Mouse (Mus musculus) midbrain, embryonic 15.5 days (tissue): ENCODE data around the gene Ccdc9b. TPM values are rescaled to one million over a fixed set of nuclear protein-coding genes. Genes with fewer than 3 reads are reported as not detected.

Experiments used
- ATAC-seq: fragments of 200-750 bp; cut with Nextera tagmentation; replicated peaks from 2 replicates; pipeline ENCODE4 v1.8.0; 2017; ENCODE audit warnings: moderate TSS enrichment
- H3K27ac ChIP-seq: fragments of 300-500 bp; sonication (generic); 2 replicates; pipeline ENCODE4 v1.5.1; 2015; ENCODE audit warnings: mild to moderate bottlenecking, inconsistent platforms
- H3K27me3 ChIP-seq: fragments of 300-500 bp; sonication (generic); replicated peaks from 2 replicates; pipeline ENCODE4 v1.6.1; 2015; ENCODE audit warnings: inconsistent platforms
- H3K36me3 ChIP-seq: fragments of 300-500 bp; sonication (generic); replicated peaks from 2 replicates; pipeline ENCODE4 v1.6.1; 2015; ENCODE audit warnings: inconsistent platforms
- H3K4me1 ChIP-seq: fragments of 300-500 bp; sonication (generic); 2 replicates; pipeline ENCODE4 v1.6.1; 2015; ENCODE audit warnings: inconsistent platforms
- H3K4me2 ChIP-seq: fragments of 300-500 bp; sonication (generic); 2 replicates; pipeline ENCODE4 v1.6.1; 2015; ENCODE audit warnings: inconsistent platforms, mild to moderate bottlenecking, moderate library complexity
- H3K4me3 ChIP-seq: fragments of 300-500 bp; sonication (generic); 2 replicates; pipeline ENCODE4 v1.5.1; 2015; ENCODE audit warnings: mild to moderate bottlenecking, inconsistent platforms
- H3K9ac ChIP-seq: fragments of 300-500 bp; sonication (generic); 2 replicates; pipeline ENCODE4 v1.6.1; 2015; ENCODE audit warnings: mild to moderate bottlenecking, inconsistent platforms
- H3K9me3 ChIP-seq: fragments of 300-500 bp; sonication (generic); 2 replicates; pipeline ENCODE4 v1.6.1; 2016; ENCODE audit warnings: inconsistent platforms
- WGBS: fragments of 180-500 bp; shearing (Covaris S2); methylation state at CpG from one replicate; pipeline ENCODE4 v1.1.7; 2015; ENCODE audit warnings: mixed read lengths; 5-methylcytosine and 5-hydroxymethylcytosine counted together
- polyA plus RNA-seq: library from polyadenylated mRNA; unstranded; fragments of >200 nt; fragmentation: Nextera tagmentation; extraction: Ambion mirVana; gene quantifications from 2 replicates; pipeline ENCODE4 v1.2.1, GENCODE M21; 2015

Ccdc9b gene
- polyA plus RNA-seq, 1 experiment from 2014 or later = 2.1 TPM

- H3K9me3 ChIP-seq = no peaks in the 10 kb centered on the region
- peaks cover 8% of the 10 kb centered on the region; the same call in 1 of the 2 replicates for H3K4me1 ChIP-seq
- H3K4me2 ChIP-seq = peak overlapping the region; percentile 24; the same call in 1 of the 2 replicates
- H3K27me3 ChIP-seq = peaks cover 5% of the 10 kb centered on the region; the same call in 1 of the 2 replicates
- WGBS = 48% methylated on average over 12 of the region's 12 CpGs
- no peak; the same call in 1 of the 2 replicates for ATAC-seq
- peaks cover 50% of the 10 kb centered on the region for H3K36me3 ChIP-seq
- no peak overlapping the region for H3K9ac ChIP-seq
- H3K4me3 ChIP-seq = no peak overlapping the region
- no peak overlapping the region for H3K27ac ChIP-seq
Observed at GRCm38 (mm10) chr2:118790221-118790550, 27.7 kb upstream of the Ccdc9b start.

- no peak overlapping the region for H3K4me3 ChIP-seq
- H3K27me3 ChIP-seq = peaks cover 5% of the 10 kb centered on the region; the same call in 1 of the 2 replicates
- no peak overlapping the region for H3K4me2 ChIP-seq
- no peak overlapping the region for H3K9ac ChIP-seq
- peaks cover 8% of the 10 kb centered on the region; the same call in 1 of the 2 replicates for H3K4me1 ChIP-seq
- 89% methylated on average over 11 of the region's 11 CpGs for WGBS
- no peak for ATAC-seq
- no peak overlapping the region for H3K27ac ChIP-seq
- peaks cover 50% of the 10 kb centered on the region for H3K36me3 ChIP-seq
- H3K9me3 ChIP-seq = no peaks in the 10 kb centered on the region
Observed at GRCm38 (mm10) chr2:118789501-118789900, 27.0 kb upstream of the Ccdc9b start.

- Histone ChIP-seq H3K9me3 (no peaks in the 10 kb centered on the region), H3K4me2 (no peak overlapping the region), H3K9ac (no peak overlapping the region), H3K27me3 (0 out of 2 replicates have a peak, but pooled peaks cover 5% of the 10 kb centered on the region), H3K27ac (no peak overlapping the region), H3K4me1 (peaks cover 8% of the 10 kb centered on the region; the same call in 1 of the 2 replicates), H3K36me3 (peaks cover 34% of the 10 kb centered on the region), H3K4me3 (no peak overlapping the region)
- ATAC-seq = no peak
- 89% methylated on average over 5 of the region's 5 CpGs for WGBS
Observed at GRCm38 (mm10) chr2:118786525-118786924, 24.1 kb upstream of the Ccdc9b start.

GRCm38 (mm10) chr2:118783663-118784062 is 21.2 kb upstream of the Ccdc9b start:
- peaks cover 20% of the 10 kb centered on the region for H3K36me3 ChIP-seq
- no peak overlapping the region for H3K9ac ChIP-seq
- H3K4me2 ChIP-seq = no peak overlapping the region
- H3K27ac ChIP-seq = no peak overlapping the region
- no peak for ATAC-seq
- no peaks in the 10 kb centered on the region for H3K9me3 ChIP-seq
- WGBS = 94% methylated on average over 7 of the region's 7 CpGs
- no peaks in the 10 kb centered on the region for H3K27me3 ChIP-seq
- H3K4me1 ChIP-seq = peaks cover 20% of the 10 kb centered on the region
- H3K4me3 ChIP-seq = no peak overlapping the region

- 68% methylated on average over 5 of the region's 5 CpGs for WGBS
- H3K9me3 ChIP-seq = no peaks in the 10 kb centered on the region
- no peak for ATAC-seq
- peaks cover 20% of the 10 kb centered on the region for H3K4me1 ChIP-seq
- H3K27ac ChIP-seq = no peak overlapping the region
- H3K4me3 ChIP-seq = no peak overlapping the region
- H3K36me3 ChIP-seq = peaks cover 20% of the 10 kb centered on the region
- H3K9ac ChIP-seq = no peak overlapping the region
- no peak overlapping the region for H3K4me2 ChIP-seq
- H3K27me3 ChIP-seq = no peaks in the 10 kb centered on the region
Observed at GRCm38 (mm10) chr2:118783093-118783492, 20.6 kb upstream of the Ccdc9b start.

- H3K9me3 ChIP-seq = no peaks in the 10 kb centered on the region
- H3K27me3 ChIP-seq = no peaks in the 10 kb centered on the region
- peaks cover 20% of the 10 kb centered on the region for H3K4me1 ChIP-seq
- H3K27ac ChIP-seq = no peak overlapping the region
- no peak overlapping the region for H3K4me2 ChIP-seq
- no peak for ATAC-seq
- no peak overlapping the region for H3K4me3 ChIP-seq
- no peak overlapping the region for H3K9ac ChIP-seq
- peaks cover 15% of the 10 kb centered on the region for H3K36me3 ChIP-seq
- WGBS = 72% methylated on average over 4 of the region's 4 CpGs
Observed at GRCm38 (mm10) chr2:118782303-118782702, 19.8 kb upstream of the Ccdc9b start.

GRCm38 (mm10) chr2:118781115-118781514 is 18.7 kb upstream of the Ccdc9b start:
- H3K36me3 ChIP-seq = peaks cover 3% of the 10 kb centered on the region
- 35% methylated on average over 1 of the region's 1 CpGs for WGBS

GRCm38 (mm10) chr2:118779504-118780480 is 17.3 kb upstream of the Ccdc9b start, which contains the start of gene Disp2:
Gene Disp2 (plus strand): TSS chr2:118779719.
- Histone ChIP-seq H3K9me3 (no peaks in the 10 kb centered on the region), H3K9ac (peak within 1 kb of the TSS; percentile 72), H3K27me3 (no peaks in the 10 kb centered on the region), H3K4me3 (peak within 1 kb of the TSS; percentile 58), H3K4me1 (peaks cover 23% of the 10 kb centered on the region), H3K27ac (peak within 1 kb of the TSS; percentile 88), H3K36me3 (no peaks in the 10 kb centered on the region), H3K4me2 (peak within 1 kb of the TSS; percentile 69)
- peak; percentile 97 for ATAC-seq
- 9% methylated on average over 39 of the region's 39 CpGs for WGBS

More at GRCm38 (mm10) chr2:118781115-118781514, 18.7 kb upstream of the Ccdc9b start:
- ATAC-seq = no peak
- no peak overlapping the region for H3K27ac ChIP-seq
- H3K4me1 ChIP-seq = peaks cover 20% of the 10 kb centered on the region
- peak overlapping the region; percentile 69 for H3K4me2 ChIP-seq
- peak overlapping the region; percentile 58 for H3K4me3 ChIP-seq
- H3K27me3 ChIP-seq = no peaks in the 10 kb centered on the region
- H3K9ac ChIP-seq = no peak overlapping the region
- H3K9me3 ChIP-seq = no peaks in the 10 kb centered on the region

- Histone ChIP-seq H3K4me2 (peak overlapping the region; percentile 69), H3K36me3 (no peaks in the 10 kb centered on the region), H3K4me3 (peak overlapping the region; percentile 58), H3K9me3 (no peaks in the 10 kb centered on the region), H3K27ac (peak overlapping the region; percentile 88), H3K9ac (peak overlapping the region; percentile 72), H3K27me3 (no peaks in the 10 kb centered on the region), H3K4me1 (peaks cover 23% of the 10 kb centered on the region)
- 6% methylated on average over 10 of the region's 10 CpGs for WGBS
- ATAC-seq = peak; percentile 49
Observed at GRCm38 (mm10) chr2:118779065-118779464, 16.6 kb upstream of the Ccdc9b start.

- Histone ChIP-seq H3K27me3 (no peaks in the 10 kb centered on the region), H3K36me3 (no peaks in the 10 kb centered on the region), H3K4me3 (no peak overlapping the region), H3K9me3 (no peaks in the 10 kb centered on the region), H3K4me2 (no peak overlapping the region), H3K4me1 (peaks cover 23% of the 10 kb centered on the region), H3K27ac (no peak overlapping the region), H3K9ac (no peak overlapping the region)
- ATAC-seq = no peak
- 86% methylated on average over 4 of the region's 4 CpGs for WGBS
Observed at GRCm38 (mm10) chr2:118778418-118778817, 16.0 kb upstream of the Ccdc9b start.

GRCm38 (mm10) chr2:118776295-118776694 is 13.8 kb upstream of the Ccdc9b start:
- Histone ChIP-seq H3K4me2 (no peak overlapping the region), H3K27me3 (no peaks in the 10 kb centered on the region), H3K4me1 (peaks cover 23% of the 10 kb centered on the region), H3K9ac (no peak overlapping the region), H3K9me3 (no peaks in the 10 kb centered on the region), H3K4me3 (no peak overlapping the region), H3K36me3 (no peaks in the 10 kb centered on the region), H3K27ac (no peak overlapping the region)
- ATAC-seq = no peak
- 77% methylated on average over 2 of the region's 2 CpGs for WGBS

GRCm38 (mm10) chr2:118775846-118776245 is 13.4 kb upstream of the Ccdc9b start:
- Histone ChIP-seq H3K4me2 (no peak overlapping the region), H3K9me3 (no peaks in the 10 kb centered on the region), H3K4me1 (peaks cover 19% of the 10 kb centered on the region), H3K27ac (no peak overlapping the region), H3K9ac (no peak overlapping the region), H3K4me3 (no peak overlapping the region), H3K27me3 (no peaks in the 10 kb centered on the region), H3K36me3 (no peaks in the 10 kb centered on the region)
- no peak for ATAC-seq
- 87% methylated on average over 3 of the region's 4 CpGs for WGBS
